Mouse (Mus musculus): ENCODE measurements around the gene Hoxb8.
A peak's percentile ranks its signal among the peaks of the same experiment; 100 is the strongest.

Hoxb8 gene

DNA sequence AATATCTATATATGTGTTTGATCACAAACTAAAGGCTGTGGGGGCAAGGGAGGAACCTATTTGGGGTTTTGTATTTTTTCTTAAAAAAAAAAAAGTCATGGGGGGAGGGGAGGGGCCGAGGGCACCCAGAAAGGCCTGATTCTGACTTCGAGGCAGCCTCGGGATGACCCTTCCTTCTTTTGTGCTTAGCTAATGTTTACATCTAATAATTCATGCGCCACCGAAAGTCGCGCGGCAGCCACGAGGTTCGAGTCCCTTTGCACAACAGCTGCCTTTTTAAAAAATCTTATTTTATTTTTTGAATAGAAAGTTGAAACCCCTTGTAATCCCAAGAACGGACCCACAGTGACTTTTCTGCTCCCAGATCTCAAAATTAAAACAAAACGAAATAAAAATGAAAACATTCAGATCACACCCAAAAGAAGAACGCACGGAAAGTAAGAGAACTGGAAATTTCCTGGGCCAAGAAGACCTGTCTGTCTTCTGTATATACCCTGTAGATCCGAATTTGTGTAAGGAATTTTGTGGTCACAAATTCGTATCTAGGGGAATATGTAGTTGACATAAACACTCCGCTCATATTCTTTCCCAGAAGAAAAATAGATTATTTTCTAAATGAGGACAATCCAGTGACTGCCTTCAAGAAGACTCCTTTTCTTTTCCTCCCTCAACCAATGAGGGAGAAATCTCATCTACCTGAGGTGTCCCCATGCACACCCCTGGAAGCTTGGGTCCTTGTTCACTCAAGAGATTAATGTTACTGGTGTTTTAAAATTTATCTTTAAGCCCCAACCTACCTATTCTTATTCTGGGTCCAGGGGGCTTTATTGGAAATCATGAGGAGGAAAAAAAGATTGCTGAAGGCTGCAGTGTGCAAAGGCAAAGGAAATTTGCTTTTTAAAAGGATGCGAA, 35.2 kb downstream of the Hoxb8 start:
- DNase-seq, result peak in 1 of 2 experiments; percentile 58

DNA sequence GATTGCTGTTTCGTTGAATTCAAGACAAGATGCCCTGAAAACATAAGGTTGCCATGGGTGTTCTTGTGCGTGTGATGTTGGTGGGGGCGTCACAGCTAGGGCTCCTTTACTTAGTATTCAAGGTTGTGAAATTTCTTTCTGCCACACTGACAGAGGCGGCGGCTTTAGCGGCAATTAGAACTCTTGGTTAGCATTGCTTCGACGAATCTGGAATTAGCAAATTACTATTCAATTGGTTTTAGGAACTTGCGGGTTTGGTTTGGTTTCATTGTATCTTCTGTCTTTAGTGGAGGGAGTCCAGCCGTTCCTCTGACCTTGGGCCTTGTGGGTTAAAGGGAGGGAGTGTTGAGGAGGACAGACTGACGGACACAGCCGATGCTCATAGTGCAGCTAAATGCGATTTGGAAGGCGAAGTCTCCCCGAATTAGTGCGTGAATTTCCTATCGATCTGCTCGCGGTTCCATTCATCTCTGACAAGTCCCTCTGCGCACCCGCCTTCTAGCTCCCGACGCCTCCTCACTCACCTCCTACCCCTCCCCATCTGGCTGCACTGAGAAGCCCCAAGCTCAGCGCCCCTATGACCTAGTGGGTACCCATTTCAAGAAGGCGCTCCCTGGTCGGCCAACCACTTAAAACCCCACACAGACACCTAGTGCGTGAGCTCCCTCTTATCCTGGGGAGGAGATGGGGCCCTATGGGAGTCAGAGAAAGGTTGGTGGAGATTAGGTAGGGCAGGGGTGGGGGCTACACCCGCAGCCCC, 36.1 kb downstream of the Hoxb8 start, which contains the start of gene Hoxb4:
Gene Hoxb4, plus strand, starts transcription at position 660 of the 760 bp plus-strand sequence.
- peak in 1 of 2 experiments; percentile 60 for DNase-seq

DNA sequence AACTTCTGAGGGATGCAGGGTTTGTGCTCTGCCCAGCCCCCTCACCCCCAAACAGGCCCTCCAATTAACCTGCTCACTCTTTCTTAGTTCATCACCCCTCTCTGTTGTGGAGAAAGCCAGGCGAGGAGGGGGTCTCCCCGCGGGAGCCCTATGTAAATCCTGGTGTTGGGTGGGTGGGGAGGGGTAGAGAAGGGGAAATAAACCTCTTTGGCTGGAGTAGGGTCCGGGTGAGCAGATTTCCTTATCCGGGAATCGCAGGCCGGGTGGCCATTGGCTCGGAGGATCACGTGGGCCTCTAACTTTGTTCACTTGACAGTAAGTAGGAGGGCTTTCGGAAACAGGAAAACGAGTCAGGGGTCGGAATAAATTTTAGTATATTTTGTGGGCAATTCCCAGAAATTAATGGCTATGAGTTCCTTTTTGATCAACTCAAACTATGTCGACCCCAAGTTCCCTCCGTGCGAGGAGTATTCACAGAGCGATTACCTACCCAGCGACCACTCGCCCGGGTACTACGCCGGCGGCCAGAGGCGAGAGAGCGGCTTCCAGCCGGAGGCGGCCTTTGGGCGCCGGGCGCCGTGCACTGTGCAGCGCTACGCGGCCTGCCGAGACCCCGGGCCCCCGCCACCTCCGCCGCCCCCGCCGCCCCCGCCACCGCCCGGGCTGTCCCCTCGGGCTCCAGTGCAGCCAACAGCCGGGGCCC, 36.8 kb downstream of the Hoxb8 start:
- DNase-seq, result peak; percentile 84 to 92

DNA sequence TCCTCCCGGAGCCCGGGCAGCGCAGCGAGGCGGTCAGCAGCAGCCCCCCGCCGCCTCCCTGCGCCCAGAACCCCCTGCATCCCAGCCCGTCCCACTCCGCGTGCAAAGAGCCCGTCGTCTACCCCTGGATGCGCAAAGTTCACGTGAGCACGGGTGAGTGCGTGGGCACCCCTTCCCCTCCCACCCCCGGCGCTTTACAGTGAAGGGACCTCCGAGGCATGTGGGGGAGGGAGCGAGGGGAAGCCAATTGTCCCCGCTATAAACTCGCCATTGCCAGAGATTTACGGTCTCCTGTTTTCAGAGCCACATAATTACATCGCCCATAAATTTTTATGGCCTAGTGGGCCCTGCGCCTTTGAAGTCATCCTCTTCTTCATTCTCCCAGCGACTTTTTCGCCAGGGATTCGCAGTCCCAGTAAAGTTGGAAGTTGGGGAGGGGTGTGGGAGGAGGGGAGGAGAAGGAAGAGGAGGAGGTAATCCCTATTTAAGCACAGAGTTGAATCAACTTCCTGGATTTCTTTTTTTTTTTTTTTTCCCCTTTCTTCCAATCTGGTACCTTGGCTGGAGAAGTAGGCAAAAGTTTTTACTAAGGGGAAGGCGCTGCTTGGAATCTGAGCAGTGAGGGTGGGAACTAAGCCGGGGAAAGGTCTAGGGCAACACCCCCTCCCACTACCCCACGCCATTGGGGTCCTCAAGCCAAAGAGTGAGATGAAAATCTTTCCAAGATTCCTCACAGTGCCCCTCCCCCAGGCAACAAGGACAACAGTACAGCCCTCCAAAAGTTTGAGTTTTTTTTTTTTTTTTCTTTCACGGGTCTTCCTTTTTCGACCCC, 37.6 kb downstream of the Hoxb8 start:
- peak; percentile 82 to 90 for DNase-seq

DNA sequence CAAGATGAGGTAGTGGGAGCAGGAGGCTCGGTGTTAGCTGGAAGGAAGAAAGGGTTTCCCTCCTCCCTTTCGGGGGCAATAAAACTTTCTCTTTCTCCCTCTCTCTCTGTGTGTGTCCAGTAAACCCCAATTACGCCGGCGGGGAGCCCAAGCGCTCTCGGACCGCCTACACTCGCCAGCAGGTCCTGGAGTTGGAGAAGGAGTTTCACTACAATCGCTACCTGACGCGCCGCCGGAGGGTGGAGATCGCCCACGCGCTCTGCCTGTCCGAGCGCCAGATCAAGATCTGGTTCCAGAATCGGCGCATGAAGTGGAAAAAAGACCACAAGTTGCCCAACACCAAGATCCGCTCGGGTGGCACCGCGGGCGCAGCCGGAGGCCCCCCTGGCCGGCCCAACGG, 38.2 kb downstream of the Hoxb8 start:
- peak; percentile 73 to 85 for DNase-seq

DNA sequence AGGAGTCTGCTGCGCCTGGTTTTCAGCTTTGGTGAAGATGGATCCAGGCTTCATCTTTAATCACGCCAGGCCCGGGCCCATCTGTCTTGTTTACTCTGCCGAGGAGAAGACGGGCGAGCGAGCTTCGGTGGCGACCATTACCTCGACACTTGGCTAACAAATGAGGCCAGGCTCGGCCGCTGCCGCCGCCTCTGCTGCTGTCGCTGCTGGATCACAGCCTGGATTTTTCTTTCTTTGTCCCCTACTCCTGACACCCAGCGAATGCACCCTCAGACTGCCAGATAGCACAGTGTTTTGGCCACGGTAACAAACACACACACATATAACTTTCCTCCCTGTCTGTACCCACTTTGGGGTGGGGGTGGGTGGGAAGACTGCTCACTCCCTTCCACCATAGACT, 39.0 kb downstream of the Hoxb8 start:
- DNase-seq, result peak in 1 of 2 experiments; percentile 69

DNA sequence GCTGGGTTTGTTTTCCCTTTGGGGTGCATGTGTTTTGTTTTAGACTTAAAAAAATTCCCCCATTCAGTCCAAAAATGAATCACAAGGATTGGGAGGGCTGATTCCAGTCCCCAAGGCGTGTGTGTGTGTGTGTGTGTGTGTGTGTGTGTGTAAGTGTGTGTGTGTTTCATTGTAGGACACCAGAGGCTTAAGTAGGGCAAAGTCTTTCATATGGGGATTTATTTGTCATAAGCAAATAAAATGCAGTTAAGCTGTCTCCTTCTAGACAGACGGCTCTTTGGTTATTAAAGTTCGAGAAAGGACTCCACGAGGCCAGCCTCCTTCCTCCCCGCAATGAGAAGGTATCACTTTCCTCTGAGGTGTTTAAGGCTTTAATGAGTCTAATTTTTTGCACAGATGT, 40.1 kb downstream of the Hoxb8 start:
- peak in 1 of 2 experiments; percentile 53 for DNase-seq

DNA sequence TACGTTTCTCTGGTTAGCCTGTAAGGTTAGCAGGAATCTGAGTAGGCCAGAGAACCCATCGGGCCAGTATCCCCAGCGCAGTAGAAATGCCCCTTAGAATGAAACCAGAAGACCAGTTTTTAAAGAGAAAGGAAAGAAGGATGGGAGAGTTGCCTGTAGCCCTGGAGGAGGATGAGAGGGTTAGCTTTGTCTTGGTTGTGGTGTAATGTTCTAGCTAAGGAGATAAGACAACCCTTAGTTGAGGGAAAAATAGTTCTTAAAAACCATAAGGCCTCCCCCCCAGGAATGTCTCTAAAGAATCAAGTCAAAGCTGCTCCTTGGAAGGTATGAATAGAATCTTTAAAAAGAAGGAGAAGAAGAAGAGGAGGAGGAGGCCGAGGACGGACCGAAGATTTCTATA, 41.0 kb downstream of the Hoxb8 start:
- no peak for DNase-seq

DNA sequence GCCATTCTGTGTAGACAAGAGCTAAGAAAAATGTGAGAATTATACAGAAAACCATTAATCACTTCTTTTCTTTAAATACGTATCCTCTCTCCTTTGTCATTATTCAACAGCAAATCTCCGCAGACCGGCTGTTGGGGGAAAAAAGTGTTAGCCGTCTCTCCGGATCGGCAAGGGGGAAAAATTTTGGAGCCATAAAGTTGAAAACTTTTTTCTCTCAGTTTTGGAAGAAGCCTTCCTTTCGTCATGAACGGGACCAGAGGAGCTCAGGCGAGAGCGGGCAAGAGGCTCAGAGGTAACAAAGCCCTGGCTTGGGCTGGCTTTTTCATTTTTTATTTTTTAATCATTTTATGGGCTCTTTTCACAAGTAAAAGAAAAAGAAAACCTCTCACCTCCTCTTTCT, 41.4 kb downstream of the Hoxb8 start, which contains the start of gene Hoxb3:
Gene Hoxb3, plus strand, starts transcription at position 173 of the 400 bp plus-strand sequence.
- DNase-seq, result no peak

DNA sequence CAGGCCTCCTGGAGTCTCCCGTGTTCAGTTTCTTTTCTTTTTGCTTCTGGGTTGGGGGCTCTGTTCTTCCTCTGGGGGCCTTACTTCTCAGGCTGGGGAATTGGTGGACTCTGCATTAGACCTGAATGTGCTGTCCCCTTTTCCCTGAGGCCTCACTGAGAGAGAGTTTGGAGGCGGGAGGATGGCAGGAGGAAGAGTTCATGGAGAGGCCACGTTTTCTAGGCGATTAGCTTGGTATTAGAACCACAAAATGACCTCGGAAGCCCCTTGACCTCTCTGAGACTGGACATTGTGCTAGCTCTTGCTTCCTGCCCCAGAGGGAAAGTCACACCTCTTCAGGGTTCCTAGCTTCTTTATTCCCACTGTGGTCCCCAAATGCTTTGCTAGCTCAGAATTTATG, 42.4 kb downstream of the Hoxb8 start:
- DNase-seq, result peak in 1 of 2 experiments; percentile 53

DNA sequence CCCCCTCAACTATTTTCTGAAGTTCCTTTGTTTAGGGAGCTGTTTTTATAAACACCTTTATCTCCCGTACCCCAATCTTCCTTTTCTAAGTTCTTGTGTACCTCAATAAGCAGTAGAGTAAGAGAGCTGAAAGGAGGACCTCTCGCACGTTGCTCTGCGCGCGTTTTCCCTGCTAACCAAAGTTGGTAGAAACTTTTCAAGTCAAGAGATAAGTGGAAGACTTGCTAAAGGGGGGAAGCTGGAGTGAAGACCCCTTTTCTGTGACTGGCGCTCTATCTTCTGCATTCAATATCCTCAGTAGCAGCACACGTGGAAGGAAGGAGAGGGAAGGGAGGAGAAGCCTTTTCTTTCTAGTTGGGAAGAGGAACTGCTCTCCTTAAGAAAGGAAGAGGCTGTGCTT, 43.3 kb downstream of the Hoxb8 start:
- DNase-seq, result no peak

DNA sequence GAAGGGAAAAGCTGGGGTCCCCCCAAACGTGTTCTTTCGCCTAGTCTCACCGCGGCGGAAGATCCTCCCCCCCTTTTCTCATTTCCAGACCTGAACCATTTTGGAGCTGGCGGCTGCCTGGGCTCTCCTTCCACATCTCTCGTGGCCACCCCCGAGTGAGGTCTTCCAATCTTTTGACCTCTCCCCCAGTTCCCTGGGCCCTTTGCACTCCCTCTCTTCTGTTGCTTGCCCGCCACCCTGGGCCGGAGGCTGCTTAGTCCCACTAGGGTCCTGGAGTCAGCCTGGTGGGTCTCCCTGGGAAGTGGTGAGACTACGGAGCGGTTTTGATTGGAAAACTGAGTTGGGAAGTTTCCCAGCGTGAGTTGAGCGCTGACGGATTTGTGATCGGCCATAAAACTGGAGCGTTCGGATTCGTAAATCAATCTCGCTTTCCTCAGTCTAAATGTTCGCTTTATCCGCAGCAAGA, 44.1 kb downstream of the Hoxb8 start:
- peak; percentile 66 to 78 for DNase-seq

DNA sequence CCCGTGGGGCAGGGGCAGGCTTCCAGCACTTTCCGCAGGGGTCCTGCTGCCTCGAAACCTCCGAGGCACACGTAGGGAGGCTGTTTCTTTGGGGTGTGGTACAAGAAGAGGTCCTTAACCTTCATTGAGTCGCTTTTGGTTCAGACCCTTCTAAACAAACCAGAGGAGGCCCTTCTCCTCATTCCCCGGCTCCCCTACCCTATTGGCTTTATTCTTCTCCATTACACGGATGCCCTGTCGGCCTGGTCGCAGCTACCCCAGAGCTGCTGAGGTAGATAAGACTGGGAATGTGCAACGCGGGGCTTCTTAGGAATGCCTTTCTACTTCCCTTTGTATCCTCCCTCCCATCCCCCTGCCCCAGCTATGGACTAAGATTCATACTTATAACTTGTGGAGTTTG, 45.0 kb downstream of the Hoxb8 start:
- DNase-seq, result peak in 1 of 2 experiments; percentile 46

DNA sequence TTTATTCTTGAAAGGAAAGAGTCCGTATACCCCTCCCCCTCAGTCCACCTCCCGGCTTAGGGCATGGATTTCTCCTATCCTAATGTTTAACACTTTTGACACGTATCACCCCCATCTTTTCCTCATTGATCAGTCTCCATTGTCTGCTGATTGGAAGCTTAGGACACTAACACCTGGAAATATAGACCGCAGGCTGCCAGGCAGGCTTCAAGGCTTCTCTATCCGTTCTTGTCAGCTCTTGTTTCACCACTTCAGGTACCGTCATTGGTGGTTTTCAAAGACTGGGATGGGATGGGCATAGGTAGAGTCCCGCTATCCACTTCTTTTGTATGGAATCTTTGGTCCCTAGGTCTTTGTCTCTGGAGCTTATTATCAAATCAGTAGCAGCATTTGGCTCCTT, 45.4 kb downstream of the Hoxb8 start:
- no peak for DNase-seq

DNA sequence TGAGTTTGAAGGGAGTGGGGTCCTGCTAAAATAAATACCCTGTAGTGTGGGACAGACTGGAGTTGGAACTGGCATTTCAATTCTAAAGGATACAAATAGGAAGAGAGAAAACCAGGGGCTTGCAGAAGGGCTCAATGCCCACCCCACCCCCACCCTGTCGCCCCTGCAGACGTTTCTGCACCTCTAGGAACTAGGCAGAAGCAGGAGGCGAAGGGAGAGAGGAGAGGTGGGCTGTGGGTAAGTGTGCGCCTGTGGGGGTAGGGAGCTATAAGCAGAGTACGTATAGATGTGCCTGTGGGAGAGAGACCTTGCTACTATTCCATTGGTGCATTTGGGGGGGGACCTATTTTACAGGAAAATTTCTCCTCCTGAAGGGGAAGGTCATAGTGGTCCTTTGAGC, 46.0 kb downstream of the Hoxb8 start:
- DNase-seq, result no peak

DNA sequence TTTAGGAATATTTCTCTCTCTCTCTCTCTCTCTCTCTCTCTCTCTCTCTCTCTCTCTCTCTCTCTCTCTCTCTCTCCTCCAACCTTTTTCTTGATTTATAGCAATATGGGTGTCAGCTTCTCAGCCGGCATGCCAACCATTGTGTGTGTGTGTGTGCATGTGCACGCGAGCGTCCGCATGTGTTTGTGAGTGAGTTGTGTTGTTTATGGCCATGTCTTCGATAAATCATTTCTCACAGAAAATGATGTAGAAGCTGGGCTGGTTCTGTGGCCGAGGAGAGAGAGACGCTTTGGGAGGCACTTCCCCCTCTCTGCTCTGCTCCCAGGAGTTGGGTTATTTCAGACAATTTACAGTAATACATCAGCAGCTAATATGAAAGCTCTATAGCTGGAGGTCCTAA, 46.9 kb downstream of the Hoxb8 start:
- peak in 1 of 2 experiments; percentile 37 for DNase-seq

DNA sequence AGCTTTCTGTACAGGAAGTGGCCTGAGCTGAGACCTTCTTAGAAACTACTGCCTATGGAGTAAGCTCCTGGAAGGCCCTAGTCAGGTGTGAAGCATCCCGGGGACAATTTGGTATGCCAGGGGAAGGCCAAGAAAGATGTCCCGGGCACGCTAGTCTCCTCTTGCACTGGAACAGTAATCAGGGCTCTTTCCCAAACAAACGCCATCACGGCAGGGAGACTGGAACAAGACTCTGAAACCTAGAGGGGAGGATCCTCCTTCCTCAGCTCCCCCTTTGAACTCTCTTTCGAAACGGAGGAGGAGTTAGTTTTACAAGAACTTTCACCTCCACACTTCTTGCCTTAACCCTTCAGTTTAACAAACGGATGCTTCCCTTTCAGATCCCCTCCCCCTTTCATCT, 50.4 kb downstream of the Hoxb8 start:
- peak in 1 of 2 experiments; percentile 57 for DNase-seq

DNA sequence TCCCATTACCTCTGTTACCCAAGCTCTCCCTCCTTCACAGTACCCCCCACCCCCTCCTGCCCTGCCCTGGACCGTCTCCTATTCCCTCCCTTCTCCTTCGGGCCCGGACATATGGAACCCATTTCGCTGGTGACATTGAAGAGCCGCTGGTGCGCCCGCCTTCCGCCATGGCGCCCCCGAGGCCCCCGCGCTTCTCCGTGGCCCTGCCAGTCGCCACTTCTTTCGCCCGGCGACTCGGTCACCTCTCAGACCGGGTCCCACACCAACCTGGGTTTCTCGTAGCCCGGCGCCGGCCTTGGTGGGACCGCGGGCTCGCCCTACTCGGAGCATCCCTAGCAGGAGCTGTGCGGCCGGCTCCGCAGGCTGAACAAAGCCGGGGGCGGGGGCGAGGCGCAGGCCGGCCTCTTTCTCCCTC, 50.9 kb downstream of the Hoxb8 start:
- peak; percentile 59 to 70 for DNase-seq

DNA sequence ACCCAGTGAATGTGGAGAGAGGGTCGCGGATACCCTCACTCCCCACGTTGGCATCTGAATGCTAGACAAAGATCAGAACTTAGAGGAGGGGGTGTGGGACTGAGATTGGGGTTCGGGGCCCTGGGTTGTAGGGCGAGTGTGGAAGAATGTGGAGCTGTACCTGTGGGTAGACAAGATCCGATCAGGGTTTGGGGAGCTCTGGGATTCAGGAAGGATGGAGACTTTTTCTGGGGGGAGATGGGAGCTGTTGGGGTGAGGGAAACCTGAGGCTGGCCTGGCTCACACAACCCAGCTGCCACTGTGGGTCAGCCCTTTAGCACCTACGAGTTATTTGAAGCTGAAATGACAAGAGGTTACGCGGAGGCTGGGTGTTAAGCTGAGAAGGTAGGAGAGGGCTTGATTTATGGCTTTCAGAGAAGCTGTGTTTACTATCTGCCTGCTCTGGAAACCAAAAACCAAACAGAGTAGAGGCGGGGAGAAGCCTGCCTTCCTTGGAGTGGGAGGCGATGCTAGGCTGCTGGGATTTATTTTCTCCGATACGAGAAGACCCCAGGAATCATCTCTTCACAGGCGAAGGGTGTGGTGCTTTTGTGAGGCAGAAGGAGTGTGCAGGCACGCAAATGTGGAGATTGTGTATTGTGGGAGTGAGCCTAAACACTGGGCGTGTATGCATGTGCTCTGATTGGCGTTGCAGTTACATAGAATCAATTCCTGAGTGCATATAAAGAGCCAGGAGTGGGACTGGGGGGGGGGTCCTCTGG, 51.7 kb downstream of the Hoxb8 start:
- peak in 1 of 2 experiments; percentile 60 for DNase-seq

DNA sequence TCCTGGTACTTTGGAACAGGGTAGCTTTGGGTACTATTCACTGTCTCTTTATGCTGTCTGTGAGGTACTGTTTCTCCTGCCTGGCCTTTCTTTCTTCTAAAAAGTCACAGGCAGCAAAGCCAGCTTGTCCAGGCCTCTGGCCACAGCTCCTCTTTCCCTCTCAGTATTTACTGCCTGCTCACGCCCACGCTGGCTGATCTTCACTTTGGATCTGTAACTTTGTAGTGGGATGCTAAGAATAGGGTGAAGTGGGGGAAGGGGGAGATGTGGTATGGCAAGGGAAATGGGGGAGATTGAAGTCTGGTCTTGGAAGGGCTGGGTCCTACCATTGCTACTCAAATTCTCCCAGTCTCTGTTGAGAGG, 52.3 kb downstream of the Hoxb8 start:
- DNase-seq, result peak in 1 of 2 experiments; percentile 69

All from kidney, postnatal 4 days (tissue).